Mouse (Mus musculus) olfactory bulb, adult 2 months (tissue): ENCODE data around the gene Sh3bp4. TPM values are rescaled to one million over a fixed set of nuclear protein-coding genes. Genes with fewer than 3 reads are reported as not detected.

Source experiments
- H3K27ac ChIP-seq: fragments of 200-500 bp; 2 replicates; pipeline ENCODE4 v1.5.1; 2012; ENCODE audit warnings: low read depth, low read length; ENCODE audit not compliant: insufficient read depth
- H3K4me1 ChIP-seq: fragments of 200-500 bp; 2 replicates; pipeline ENCODE4 v1.6.1; 2012; ENCODE audit warnings: low read length; ENCODE audit not compliant: control insufficient read depth, insufficient read depth
- H3K4me3 ChIP-seq: fragments of 200-500 bp; 2 replicates; pipeline ENCODE4 v1.5.1; 2012; ENCODE audit warnings: mild to moderate bottlenecking, low read depth, low read length, moderate library complexity; ENCODE audit not compliant: insufficient read depth
- CTCF ChIP-seq: fragments of 200-500 bp; IDR thresholded peaks from 2 replicates; pipeline ENCODE4 v1.5.1; 2012; ENCODE audit warnings: low read depth, mild to moderate bottlenecking, low read length, moderate library complexity; ENCODE audit not compliant: insufficient read depth
- POLR2A ChIP-seq: fragments of 200-500 bp; IDR thresholded peaks from 2 replicates; pipeline ENCODE4 v1.6.1; 2012; ENCODE audit warnings: mild to moderate bottlenecking, low read depth, low read length, moderate library complexity; ENCODE audit not compliant: insufficient read depth
- WGBS: fragments of 180-500 bp; shearing (Covaris S2); methylation state at CpG from one replicate; pipeline ENCODE4 v1.1.7; 2018; 5-methylcytosine and 5-hydroxymethylcytosine counted together
- polyA plus RNA-seq: library from polyadenylated mRNA; stranded (reverse); fragments of >200 nt; gene quantifications from 2 replicates; pipeline ENCODE4 v1.2.4, GENCODE M21; 2012; ENCODE audit warnings: low replicate concordance; ENCODE audit not compliant: missing spikeins, insufficient read depth, insufficient read length

Gene Sh3bp4
- polyA plus RNA-seq, 1 experiment = not detected

DNA sequence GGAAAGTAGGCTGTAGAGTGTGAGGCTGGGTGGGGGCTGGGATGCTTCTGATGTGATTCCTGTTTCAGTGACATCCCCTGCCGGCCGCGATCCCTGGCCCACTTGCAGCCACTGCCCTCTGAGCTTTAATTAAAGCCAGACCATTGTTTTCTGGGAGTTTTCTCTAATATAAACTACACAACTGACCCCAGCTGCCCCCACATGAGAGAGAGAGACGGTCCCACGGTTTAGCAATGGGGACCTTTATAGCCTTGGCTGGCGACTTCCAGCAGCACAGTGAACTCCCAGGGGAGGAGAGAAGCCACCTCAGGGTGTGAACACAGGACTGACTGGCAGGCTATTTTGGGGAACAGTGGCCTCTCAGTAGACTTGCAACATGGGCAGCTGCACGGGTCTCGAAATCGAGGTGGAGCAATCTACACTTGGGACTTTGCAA lies 96.6 kb downstream of the Sh3bp4 start:
- Histone ChIP-seq H3K27ac (no peak overlapping the region), H3K4me3 (no peak overlapping the region), H3K4me1 (peaks cover 4% of the 10 kb centered on the region)
- 68% methylated on average over 9 of the region's 9 CpGs for WGBS
- no peak for TF ChIP-seq CTCF
- TF ChIP-seq POLR2A = no peak

DNA sequence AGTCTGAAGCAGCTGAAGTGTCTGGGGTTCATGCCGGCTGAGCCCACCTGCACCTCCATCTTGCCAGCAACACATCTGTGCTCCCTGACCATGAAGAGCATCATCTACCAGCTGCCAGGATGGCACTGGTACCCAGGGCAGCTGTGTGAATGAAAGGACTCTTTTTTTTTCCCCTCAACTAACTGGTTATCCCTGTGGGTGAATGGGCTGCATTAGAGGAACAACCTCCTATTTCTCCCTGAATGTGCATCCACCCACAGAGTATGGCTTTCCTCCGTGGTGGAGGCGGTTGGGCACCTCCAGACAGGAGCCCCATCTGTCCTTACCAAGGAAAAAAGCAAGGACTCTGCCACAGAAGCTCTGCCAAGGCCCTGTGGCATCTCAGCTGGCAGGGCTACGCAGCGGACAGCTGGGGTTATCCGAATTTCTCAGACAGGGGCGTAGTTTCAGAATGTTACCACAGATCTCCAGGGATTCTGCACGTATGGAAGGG lies 101.1 kb downstream of the Sh3bp4 start:
- no peak overlapping the region for H3K4me3 ChIP-seq
- no peak overlapping the region for H3K27ac ChIP-seq
- TF ChIP-seq POLR2A = no peak
- no peak for TF ChIP-seq CTCF

DNA sequence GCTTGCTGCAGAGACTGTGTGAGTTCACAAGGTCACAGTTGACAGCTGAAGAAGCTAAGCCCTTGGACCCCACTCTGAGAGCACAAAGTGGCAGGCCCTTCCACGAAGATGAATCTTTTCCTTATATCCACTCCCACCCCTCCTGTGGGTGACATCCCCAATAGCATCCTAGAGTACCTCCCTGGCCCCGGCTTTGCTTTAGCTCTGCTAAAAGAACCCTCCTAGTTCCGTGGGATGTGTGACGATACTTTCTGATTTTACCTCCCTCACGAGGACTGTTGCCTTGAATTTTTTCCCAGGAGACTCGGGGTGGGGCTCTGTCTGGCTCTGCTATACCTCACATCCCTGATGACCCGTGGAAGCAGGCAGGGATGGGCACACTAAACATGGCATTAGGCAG lies 104.4 kb downstream of the Sh3bp4 start:
- H3K27ac ChIP-seq = no peak overlapping the region
- TF ChIP-seq POLR2A = no peak
- no peak for TF ChIP-seq CTCF
- WGBS = 85% methylated on average over 7 of the region's 7 CpGs
- H3K4me1 ChIP-seq = peaks cover 2% of the 10 kb centered on the region
- H3K4me3 ChIP-seq = no peak overlapping the region

More for the DNA sequence above, 101.1 kb downstream of the Sh3bp4 start:
- 72% methylated on average over 8 of the region's 8 CpGs for WGBS
- peaks cover 4% of the 10 kb centered on the region for H3K4me1 ChIP-seq

DNA sequence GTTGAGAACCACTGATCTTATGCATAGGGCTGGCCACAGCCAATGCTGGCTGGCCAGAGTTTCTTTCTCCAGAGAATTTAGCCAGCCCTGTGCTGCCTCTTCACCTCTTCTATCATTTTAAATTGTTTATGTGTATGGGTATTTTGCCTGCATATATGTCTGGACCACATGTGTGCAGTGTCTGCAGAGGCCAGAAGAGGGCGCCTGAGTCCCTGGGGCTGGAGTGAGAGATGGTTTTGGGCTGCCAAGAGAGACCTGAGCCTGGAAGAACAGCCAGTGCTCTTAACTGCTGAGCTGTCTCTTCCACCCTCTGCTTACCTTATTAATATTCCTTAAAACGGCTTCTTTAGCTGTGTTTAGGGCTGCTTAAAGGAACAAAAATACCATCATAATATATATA lies 105.1 kb downstream of the Sh3bp4 start:
- TF ChIP-seq CTCF = no peak
- no peak for TF ChIP-seq POLR2A
- 63% methylated on average over 2 of the region's 2 CpGs for WGBS

DNA sequence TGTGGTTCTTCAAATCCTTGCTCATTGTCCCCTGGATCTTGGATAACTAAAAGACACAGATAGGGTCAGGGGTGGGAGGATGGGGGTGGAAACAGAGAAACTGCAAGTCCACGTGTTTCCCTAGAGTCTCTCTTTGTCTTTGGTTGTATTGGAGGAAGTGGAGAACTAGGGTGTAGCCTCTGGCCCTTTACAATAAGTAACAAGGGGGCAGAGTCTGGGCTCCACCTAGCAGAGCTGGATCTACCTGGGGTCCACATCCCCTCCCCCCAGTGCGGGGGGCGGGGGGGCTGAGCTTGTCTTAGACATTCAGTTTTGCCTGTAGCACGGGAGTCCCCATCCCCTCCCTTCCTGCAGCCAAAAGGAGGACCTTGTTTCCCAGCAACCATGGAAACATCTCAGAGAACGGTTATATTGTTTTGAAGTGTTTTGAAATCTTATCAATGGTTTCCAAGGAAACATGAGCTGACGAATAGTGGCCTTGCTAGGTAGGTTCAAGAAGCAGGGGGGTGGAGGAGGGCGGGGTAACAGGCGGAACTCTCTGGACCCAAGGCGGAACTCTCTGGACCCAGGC lies 113.1 kb downstream of the Sh3bp4 start:
- TF ChIP-seq CTCF (no peak), POLR2A (no peak)
- Histone ChIP-seq H3K4me1 (peaks cover 4% of the 10 kb centered on the region; the same call in 1 of the 2 replicates), H3K27ac (no peak overlapping the region), H3K4me3 (no peak overlapping the region)
- WGBS = 14% methylated on average over 9 of the region's 9 CpGs

More for the DNA sequence above, 105.1 kb downstream of the Sh3bp4 start:
- Histone ChIP-seq H3K4me1 (peaks cover 2% of the 10 kb centered on the region), H3K4me3 (no peak overlapping the region), H3K27ac (no peak overlapping the region)

DNA sequence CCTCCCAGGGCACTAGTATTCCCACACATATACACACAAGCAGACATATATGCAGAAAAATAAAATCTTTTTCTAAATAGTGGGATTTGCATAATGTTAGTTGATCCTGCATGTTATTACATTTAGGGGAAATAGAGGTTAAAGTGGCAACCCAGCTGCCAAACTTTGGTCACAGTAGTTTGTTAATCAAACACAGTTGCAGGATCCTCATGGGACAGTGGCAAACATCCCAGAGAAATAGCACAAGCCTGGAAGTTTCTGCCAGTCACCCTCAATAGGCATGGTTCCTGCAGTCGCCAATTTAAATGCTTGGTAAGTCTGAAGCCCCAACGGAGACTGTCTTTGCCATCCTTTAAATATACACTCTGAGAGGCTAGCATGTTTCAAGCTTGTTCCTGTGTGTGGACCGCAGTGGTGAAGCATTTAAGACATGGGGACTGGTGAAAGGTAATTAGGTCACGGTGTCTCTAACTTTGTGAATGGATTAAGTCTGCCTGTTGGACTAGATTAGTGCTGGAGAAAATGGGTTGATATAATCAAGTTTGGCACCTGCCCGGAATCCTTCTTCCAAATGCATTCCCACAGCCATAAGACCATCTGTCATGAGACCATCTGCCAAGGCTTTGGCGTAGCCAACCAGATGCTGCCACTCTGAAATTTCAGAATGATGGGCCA lies 114.0 kb downstream of the Sh3bp4 start:
- 75% methylated on average over 6 of the region's 6 CpGs for WGBS
- Histone ChIP-seq H3K4me3 (no peak overlapping the region), H3K4me1 (peaks cover 4% of the 10 kb centered on the region; the same call in 1 of the 2 replicates), H3K27ac (no peak overlapping the region)
- TF ChIP-seq CTCF = no peak
- TF ChIP-seq POLR2A = no peak

DNA sequence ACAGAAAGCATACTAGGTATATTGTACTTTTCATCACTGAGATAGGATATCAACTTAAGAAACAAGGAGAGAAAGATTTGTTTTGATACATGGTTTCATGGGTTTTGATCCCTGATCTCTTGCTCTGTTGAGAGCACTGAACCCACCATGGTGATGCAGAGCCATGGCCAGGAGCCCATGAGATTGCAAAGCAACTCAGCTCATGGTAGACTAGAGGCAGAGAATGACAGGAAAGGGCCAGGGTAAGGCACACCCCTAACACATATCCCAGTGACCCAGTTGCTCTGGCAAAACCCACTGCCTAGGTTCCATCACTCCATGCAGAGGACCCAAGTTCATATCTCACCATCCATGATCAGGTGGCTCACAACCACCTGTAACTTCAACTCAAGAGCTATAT lies 114.6 kb downstream of the Sh3bp4 start:
- Histone ChIP-seq H3K4me1 (peaks cover 4% of the 10 kb centered on the region; the same call in 1 of the 2 replicates), H3K27ac (no peak overlapping the region), H3K4me3 (no peak overlapping the region)
- TF ChIP-seq CTCF = no peak

DNA sequence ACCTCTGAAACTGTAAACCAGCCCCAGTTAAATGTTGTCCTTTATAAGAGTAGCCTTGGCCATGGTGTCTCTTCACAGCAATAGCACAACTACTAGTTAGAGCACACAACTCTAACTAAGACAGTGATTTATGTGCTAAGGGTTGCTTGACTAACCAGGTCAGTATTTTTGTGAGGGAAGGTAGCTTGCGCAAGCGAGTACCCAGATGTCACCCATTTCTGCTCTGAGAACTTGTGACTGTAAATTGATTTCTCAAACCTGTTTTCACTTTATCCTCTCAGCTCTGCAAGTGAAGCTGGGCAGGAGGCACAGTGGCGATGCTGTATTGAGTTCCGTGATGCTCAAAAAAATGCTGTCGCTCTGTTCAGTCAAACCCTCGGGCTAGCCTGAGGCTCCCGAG lies 117.2 kb downstream of the Sh3bp4 start:
- Histone ChIP-seq H3K4me3 (no peak overlapping the region), H3K4me1 (peaks cover 4% of the 10 kb centered on the region; the same call in 1 of the 2 replicates), H3K27ac (no peak overlapping the region)
- WGBS = 90% methylated on average over 7 of the region's 7 CpGs
- TF ChIP-seq CTCF (no peak), POLR2A (no peak)

DNA sequence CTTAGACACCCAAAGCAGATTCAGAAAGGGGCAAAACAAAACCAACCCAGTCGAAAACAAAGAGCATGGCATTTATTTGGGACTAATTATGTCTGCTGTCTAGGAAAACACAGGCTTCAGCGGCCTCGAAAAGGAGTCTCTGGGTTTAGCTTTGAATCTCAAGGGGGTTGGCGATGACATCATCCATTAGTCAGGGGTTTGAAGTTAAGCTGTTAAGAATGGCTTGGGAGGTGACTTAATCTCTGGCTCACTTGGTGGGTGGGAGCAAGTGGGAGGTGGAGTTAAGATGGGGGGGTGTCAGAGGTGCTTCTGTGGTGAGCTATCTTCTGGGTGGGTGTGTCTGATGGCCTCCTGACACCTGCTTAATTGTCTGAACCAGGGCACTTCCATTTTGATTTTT lies 117.9 kb downstream of the Sh3bp4 start:
- H3K4me1 ChIP-seq = peaks cover 4% of the 10 kb centered on the region; the same call in 1 of the 2 replicates
- WGBS = 23% methylated on average over 4 of the region's 4 CpGs
- TF ChIP-seq POLR2A (no peak), CTCF (no peak)
- H3K27ac ChIP-seq = no peak overlapping the region
- H3K4me3 ChIP-seq = no peak overlapping the region
